Mouse (Mus musculus): ENCODE data around the gene St6galnac6.

DNA sequence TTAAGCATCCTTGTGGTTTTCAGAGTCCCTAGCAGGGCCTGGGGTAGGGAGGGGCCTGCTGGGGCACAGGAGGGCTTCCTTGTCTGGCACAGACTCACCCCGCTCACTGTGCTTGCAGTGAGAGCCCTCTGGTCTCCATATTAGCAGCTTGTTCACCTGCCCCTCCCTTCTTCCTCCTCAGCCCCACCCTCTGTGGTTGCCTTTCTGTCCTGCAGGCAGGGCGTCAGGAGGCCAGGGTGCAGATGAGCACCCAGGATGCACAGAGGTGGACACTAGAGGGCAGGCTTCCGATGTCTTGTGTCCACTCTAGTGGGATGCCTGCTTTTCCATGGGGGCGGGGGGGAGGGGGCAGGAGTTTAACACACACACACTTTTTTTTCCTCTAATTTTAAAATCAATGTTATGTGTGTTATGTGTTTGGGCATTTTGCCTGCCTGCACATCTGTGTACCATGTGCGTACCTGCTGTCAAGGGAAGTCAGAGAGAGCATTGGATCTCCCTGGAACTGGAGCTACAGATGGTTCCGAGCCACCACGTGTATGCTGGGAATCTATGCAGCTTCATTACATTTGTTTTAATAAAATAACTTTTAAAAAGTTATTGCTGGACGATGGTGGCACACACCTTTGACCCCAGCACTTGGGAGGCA lies 2.0 kb downstream of the St6galnac6 start:
- TF ChIP-seq POLR2A (IDR thresholded peaks at IDR 0.05; ENCODE audit: low read depth, low read length): no peak
- peak; percentile 76; the same call in 1 of the 2 replicates for TF ChIP-seq CTCF (IDR thresholded peaks at IDR 0.05; ENCODE audit: borderline replicate concordance, insufficient read depth, low read length)

Data from embryonic fibroblast, embryonic 13.5 days (primary cell).